Mouse (Mus musculus): ENCODE measurements at regions not wholly inside any gene's neighbourhood (a gene's known extent, or its start where the extent isn't known, plus 50 kb on each side); places are given as distances from the start of the nearest gene placed in this dataset.

GRCm38 (mm10) chr1:105070661-105071455, 285.7 kb downstream of the Rnf152 start:
- Histone ChIP-seq H3K4me1 (replicated peaks; ENCODE audit: insufficient read depth, low read length) (0 out of 2 replicates have a peak, but pooled peaks cover 3% of the 10 kb centered on the region), H3K27me3 (ENCODE audit: insufficient read depth, low read length) (no peaks in the 10 kb centered on the region), H3K9me3 (replicated peaks; ENCODE audit: low read length) (no peaks in the 10 kb centered on the region), H3K27ac (no peak overlapping the region), H3K4me3 (replicated peaks; ENCODE audit: low read depth, low read length) (no peak overlapping the region), H3K36me3 (ENCODE audit: insufficient read depth, low read length) (no peaks in the 10 kb centered on the region), H3K4me2 (ENCODE audit: low read length) (no peak overlapping the region), H3K9ac (ENCODE audit: low read depth, low read length) (no peak overlapping the region)
- DNase-seq (ENCODE audit: low spot score) (no peak), ATAC-seq (replicated peaks; ENCODE audit: low FRiP score, low read depth) (no peak)
- TF ChIP-seq CTCF (IDR thresholded peaks at IDR 0.05; ENCODE audit: low read depth): no peak
- WGBS: 58% methylated on average over 3 of the region's 3 CpGs

GRCm38 (mm10) chr1:105067902-105068301, 288.6 kb downstream of the Rnf152 start:
- H3K9me3 ChIP-seq (replicated peaks; ENCODE audit: low read length): no peaks in the 10 kb centered on the region
- DNase-seq (ENCODE audit: low spot score) (peak; percentile 40), ATAC-seq (replicated peaks; ENCODE audit: low FRiP score, low read depth) (no peak)
- H3K4me2 ChIP-seq (ENCODE audit: low read length): no peak overlapping the region
- TF ChIP-seq CTCF (IDR thresholded peaks at IDR 0.05; ENCODE audit: low read depth): no peak
- H3K4me3 ChIP-seq (replicated peaks; ENCODE audit: low read depth, low read length): no peak overlapping the region
- WGBS: 26% methylated on average over 4 of the region's 4 CpGs
- 0 out of 2 replicates have a peak, but pooled peaks cover 3% of the 10 kb centered on the region for H3K4me1 ChIP-seq (replicated peaks; ENCODE audit: insufficient read depth, low read length)
- no peak overlapping the region for H3K9ac ChIP-seq (ENCODE audit: low read depth, low read length)
- H3K27ac ChIP-seq: 0 out of 2 replicates have a peak overlapping the region, but pooled peaks have one; percentile 13
- H3K27me3 ChIP-seq (ENCODE audit: insufficient read depth, low read length): no peaks in the 10 kb centered on the region
- H3K36me3 ChIP-seq (ENCODE audit: insufficient read depth, low read length): no peaks in the 10 kb centered on the region

- Histone ChIP-seq H3K27ac (no peak overlapping the region), H3K4me1 (replicated peaks; ENCODE audit: insufficient read depth, low read length) (0 out of 2 replicates have a peak, but pooled peaks cover 3% of the 10 kb centered on the region), H3K9me3 (replicated peaks; ENCODE audit: low read length) (no peaks in the 10 kb centered on the region), H3K36me3 (ENCODE audit: insufficient read depth, low read length) (no peaks in the 10 kb centered on the region), H3K4me3 (replicated peaks; ENCODE audit: low read depth, low read length) (no peak overlapping the region), H3K27me3 (ENCODE audit: insufficient read depth, low read length) (no peaks in the 10 kb centered on the region), H3K4me2 (ENCODE audit: low read length) (no peak overlapping the region), H3K9ac (ENCODE audit: low read depth, low read length) (no peak overlapping the region)
- DNase-seq (ENCODE audit: low spot score) (no peak), ATAC-seq (replicated peaks; ENCODE audit: low FRiP score, low read depth) (no peak)
- no peak for TF ChIP-seq CTCF (IDR thresholded peaks at IDR 0.05; ENCODE audit: low read depth)
- WGBS: 72% methylated on average over 4 of the region's 4 CpGs
Measured at GRCm38 (mm10) chr1:105067049-105067795, 289.3 kb downstream of the Rnf152 start.

GRCm38 (mm10) chr1:105050584-105051363, 282.4 kb downstream of the Cdh20 start:
- Histone ChIP-seq H3K27ac (no peak overlapping the region), H3K4me1 (replicated peaks; ENCODE audit: insufficient read depth, low read length) (no peaks in the 10 kb centered on the region), H3K9ac (ENCODE audit: low read depth, low read length) (no peak overlapping the region), H3K36me3 (ENCODE audit: insufficient read depth, low read length) (no peaks in the 10 kb centered on the region), H3K4me3 (replicated peaks; ENCODE audit: low read depth, low read length) (no peak overlapping the region), H3K27me3 (ENCODE audit: insufficient read depth, low read length) (no peaks in the 10 kb centered on the region), H3K4me2 (ENCODE audit: low read length) (no peak overlapping the region), H3K9me3 (replicated peaks; ENCODE audit: low read length) (no peaks in the 10 kb centered on the region)
- 65% methylated on average over 10 of the region's 10 CpGs for WGBS
- DNase-seq (ENCODE audit: low spot score) (no peak), ATAC-seq (replicated peaks; ENCODE audit: low FRiP score, low read depth) (no peak)
- TF ChIP-seq CTCF (IDR thresholded peaks at IDR 0.05; ENCODE audit: low read depth): no peak

All from kidney, postnatal 0 days (tissue).